Mouse (Mus musculus) heart, adult 9 months (tissue): ENCODE measurements around the gene Vrk2.
A peak's percentile ranks its signal among the peaks of the same experiment; 100 is the strongest.

ENCODE experiments used
- DNase-seq, 2 experiments: peaks; one replicate each; pipeline ENCODE4 v3.0.0; 2022; ENCODE audit warnings: low spot score in 2 of 2

Gene Vrk2

DNA sequence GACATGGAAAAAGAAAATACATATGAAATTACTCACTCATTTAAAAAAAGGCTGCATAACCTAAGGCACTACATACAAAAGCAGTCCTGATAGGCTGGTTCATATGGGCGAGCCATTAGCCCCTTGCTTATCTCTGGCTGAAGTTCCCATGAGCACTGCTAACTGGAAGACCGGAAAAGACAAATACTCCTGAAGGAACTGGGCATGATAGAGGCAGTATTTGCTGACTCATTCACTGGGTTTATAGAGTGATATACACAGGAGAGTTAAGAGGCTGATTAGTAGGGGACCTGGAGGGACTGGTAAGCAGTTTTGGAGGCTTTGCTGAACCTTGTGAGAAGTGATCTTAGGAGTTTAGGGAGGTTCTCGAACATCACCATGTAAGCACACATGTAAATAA lies 42.2 kb downstream of the Vrk2 start:
- DNase-seq = no peak

DNA sequence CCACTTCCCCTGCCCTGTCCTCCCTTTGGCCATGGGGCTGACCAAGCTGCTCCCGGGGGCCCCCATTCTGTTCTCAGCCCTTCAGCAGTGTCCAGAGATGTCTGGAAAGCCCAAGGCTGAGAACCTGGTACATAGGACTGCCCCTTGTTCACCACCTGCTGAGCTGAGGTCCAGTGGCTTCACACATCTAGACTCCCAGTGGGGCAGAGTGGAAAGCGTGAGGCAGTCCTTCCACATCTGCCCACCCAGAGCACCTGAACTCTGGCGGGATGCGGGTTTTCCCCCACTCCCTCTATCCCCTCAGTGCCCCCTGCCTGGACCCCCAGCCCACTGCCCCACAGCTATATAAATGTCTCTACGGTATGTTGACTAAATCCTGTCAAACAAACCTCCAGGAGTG lies 56.0 kb downstream of the Vrk2 start:
- DNase-seq = no peak

DNA sequence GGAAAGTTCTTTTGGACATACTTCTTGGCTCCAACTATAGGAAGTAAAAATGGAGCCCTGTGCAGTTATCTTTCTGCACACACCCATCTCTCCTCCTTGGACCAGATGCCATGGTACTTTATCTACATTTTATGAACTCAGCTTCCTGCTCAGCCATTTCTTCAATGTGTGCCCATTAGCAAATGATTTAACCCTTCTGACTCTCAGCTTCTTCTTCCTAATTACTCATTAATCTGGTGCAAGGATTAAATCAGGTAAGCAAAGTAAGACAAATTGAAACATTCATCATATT lies 60.0 kb downstream of the Vrk2 start:
- no peak for DNase-seq

DNA sequence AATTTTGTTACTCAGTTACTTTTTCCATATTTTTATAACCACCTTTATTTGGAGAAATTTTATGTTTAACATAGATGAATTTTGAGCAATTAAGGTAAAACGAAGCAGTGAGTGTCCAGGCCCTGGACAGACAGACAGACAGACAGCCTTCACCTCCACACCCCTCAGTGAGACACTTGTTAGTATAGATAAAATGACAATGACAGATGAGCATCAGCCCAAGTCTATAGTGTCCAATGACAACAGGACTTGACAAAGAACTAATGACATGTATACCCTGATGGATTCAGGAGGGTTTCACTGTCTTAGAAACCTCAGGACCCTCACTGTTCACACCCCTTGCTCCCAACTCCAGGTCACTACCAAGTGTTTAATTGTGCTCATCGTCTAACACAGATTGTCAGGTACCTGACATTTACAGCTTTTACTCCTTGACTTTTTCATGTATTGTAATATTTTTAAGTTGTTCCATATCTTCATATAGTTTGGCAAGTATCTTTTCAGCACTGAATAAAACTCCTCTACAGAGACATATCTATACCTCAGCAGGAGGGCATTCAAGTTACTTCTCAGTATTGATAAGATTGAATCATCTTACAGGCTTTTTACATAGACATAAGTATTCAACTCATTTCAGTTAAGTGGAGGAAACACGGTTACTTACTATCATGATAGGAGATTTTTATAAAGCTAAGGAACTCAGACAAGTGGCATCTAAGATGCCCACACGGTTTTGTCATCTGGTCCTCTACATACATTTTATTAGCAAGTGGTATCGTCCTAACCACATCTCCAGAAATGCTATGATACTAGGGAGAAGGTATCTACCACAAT lies 60.6 kb downstream of the Vrk2 start:
- no peak for DNase-seq

DNA sequence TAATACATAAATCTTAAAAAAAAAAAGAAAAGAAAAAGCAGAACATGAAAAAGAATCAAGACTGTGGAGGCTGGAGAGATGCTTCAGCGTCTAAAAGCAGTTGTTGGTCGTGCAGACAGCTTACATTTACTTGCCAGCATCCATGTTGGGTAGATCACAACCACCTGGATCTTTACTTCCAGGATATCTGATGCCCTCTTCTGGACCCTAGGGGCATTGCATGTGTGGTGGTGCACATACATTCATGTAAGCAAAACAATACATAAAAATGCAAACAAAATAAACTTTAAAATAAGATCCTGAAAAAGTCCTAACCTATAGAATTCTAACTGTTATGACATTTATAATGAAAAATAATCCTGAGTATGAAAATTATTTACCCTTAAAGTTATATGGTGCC lies 66.9 kb downstream of the Vrk2 start:
- no peak for DNase-seq

DNA sequence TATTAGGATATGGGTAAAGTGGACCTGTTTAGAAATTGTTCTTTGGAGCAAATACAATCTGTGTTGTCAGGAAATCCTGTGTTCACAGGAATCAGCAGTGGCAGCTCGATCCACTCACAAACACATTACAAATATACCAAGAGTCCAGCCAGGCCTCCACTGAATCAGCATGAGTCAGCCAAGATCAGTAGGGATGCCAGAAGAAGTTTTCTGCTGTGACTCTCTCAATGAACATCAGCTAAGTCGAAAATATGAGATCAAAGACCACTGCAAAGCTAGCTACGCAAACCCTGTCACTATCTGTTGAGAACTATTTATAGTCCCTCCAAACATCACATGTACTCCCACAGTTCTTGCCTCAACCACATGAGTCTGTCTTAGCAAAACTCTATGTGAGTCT lies 74.8 kb downstream of the Vrk2 start:
- DNase-seq = no peak

DNA sequence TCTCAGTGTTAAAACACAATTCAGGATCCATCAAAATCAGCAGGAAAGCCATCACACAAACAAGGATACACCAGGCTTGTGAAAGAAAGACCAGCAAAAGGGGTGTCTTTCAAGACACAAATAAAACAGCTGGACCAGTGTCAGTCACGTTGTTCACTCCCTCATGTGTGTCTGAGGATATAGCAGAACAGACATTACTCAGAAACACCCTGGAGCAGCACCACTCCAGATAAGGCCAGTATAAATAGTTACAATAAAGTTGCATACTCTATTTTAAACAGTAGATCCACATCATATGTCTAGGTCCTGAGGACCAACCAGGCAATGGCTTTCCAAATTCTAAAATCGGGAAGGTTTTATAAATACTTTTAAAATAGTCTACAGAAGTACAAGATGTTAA lies 77.7 kb downstream of the Vrk2 start:
- DNase-seq = no peak

DNA sequence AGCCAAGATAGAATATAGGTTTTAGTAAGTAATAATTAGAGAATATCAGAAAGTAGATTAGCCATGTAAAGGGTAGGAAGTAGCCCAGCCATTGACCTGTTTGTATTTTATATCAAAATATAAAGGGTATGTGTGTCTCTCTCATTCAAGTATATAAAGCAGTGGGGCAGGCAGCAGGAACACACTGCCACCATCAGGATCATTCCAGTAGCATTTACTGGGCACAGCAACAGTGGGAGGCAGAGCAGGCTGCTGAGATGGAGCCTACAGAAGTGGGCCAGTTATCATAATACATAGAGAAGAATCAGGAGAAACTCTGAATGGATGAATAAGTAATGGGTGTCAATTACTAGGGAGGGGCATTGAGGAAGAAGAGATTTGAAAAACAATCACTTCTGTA lies 80.1 kb downstream of the Vrk2 start:
- DNase-seq = no peak

DNA sequence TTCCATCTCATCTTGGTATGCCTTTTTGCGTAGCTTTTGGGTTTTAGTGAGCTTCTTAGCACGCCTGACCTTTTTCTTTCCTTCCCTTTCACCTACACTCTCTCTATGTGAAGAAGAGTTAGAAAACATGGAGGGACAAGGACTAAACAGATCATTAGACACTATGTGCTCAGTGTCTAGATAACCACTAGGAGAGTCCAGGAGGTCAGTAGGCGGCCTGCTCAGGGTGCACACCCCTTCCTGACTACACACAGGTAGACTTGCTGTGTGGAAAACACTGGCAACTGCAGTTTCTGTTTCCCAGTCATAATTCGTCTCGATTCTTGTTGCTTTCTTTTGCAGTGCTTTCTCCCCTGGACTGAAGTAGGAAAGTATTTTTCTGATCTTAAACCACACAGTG lies 97.8 kb downstream of the Vrk2 start:
- DNase-seq = no peak

DNA sequence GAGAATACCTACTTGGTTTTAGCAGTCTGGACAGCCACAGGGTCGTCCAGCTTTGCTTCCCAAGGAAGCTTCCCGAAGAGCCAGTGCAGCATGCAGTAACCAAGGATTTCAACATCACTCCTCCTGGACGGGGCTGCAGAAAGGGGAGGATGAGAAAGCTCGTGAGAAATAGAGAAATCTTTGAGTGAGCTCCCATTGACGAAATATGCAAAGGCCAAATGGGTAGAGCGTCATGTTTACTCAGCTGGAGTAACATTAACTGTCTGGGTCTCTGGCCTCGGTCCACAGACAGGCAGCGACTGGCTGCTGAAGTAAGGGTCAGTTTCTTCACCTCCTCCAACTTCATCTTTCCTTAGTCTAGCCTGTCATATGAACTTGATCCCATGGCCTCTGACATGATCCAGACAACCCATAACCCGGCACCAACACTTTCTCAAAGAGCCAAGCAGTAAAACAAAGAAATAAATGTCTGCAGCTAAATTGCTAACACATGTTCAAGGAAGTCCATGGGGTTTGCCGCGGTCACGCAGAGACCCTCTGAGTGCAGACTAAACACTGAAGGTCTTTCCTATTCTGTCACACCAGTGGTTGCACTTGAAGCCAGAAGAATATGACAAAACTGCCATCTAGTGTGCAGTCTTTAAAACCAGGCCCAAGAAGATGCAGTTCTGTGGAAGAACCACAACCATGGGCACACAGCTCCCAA lies 103.9 kb downstream of the Vrk2 start:
- DNase-seq = peak; percentile 58 to 59

DNA sequence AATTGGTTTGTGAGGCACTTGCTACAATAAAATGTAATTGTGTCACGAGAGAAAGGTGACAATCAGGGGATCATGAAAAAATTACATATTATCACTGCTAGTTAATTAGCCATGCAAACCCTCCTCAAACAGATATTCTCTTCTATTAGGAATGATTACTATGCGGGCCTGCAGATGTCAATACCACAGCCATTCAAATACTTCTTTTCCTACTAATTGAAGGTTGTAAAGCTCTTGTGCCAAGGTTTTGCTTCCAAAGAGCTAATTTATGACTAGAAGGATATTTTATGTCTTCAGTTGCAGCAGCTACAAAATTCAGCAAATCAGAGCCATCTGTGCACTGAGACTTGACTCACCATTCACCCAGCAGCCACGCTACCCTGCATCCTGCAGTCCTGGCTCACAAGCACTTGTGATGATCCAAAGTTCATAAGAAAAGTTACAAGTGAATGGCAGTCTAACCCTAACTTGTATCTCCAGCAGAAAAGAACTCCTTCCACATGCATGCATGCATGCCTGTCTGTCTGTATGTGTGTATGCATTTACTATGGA lies 112.0 kb downstream of the Vrk2 start:
- no peak for DNase-seq

DNA sequence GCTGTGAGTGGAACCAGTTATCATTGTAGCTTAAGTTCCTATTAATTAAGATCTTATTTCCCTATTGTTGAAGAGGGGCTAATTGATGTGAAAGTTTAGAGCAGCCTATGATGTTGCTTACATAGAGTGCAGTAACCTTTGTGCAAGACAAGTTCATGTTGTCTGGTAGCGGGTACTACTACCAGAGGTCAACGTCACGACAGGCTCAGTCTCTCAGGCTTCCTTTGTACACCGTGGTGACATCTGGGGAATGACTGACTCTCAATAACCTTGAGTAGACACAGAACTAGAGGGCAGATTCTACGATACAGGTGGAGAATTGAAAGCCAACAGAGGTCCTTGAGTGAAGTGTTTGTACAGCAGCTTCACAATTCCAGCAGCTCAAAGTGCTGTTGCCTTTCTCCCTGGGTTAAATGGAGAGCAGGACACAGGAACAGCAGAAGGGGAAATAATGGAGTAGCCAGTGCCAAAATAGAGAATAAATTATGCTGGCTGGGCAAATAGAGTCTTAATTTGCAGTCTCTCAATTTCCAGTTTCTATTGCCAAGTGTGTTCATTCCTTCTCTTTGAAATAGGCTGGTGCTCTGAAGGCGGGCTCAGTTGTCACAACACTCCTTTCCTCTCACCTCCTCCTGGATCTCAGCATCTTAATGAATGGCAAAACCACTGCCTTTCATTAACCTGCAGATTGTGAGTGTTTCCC lies 116.6 kb downstream of the Vrk2 start:
- DNase-seq = no peak

DNA sequence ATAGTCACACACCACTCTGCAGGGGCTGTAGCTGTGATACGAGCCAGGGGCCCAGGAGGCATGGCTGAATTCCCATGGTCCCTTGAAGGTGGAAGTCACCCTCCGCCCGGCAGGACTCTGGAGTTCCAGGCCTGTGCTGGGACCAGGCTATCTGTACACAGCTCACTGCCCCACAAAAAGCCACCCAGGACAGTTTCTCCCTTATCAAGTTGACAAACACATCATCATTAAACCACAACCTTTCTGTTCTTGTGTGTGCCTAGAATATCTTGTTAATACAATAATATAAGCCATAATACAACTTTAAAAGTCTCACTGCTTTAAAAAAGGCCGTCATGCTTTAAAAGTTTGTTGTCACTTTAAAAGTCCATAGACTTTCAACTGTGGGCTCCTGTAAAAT lies 139.7 kb downstream of the Vrk2 start:
- DNase-seq = no peak

DNA sequence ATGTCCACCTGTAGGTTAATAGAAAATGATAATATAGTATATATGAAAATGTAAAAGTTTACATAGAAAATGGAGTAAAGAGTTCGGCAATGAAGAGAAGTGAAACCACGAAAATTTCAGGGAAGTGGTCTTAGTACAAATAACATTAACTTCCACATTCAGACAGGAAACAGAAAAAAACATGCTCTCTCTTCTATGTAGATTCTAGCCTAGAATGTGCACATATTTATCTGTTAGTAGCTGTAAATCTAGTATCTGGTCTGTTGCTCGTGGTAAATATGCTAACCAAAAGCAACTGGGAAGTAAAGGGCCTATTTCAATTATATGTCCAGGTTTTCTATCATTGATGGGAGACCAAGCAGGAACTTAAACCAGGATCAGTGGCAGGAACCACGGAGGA lies 141.1 kb downstream of the Vrk2 start:
- no peak for DNase-seq

DNA sequence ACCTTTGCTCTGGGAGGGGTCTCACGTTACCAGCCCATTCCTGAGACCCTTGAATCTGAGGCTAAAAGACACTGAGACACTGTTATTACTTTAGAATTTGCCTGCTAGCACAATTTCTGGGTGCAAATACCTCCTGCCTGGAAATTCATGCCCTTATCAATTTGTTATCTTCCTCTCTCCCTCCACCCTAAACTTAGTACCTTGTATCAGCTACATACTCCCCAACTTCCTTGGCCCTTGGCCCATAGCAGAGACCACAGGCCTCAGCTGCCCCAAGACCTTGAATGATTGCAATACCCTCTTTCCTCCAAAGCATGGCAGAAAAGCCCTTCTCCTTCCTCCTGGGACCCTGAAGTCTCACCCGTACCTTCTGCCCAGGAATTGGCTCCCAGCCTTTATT lies 142.6 kb downstream of the Vrk2 start:
- DNase-seq = no peak

DNA sequence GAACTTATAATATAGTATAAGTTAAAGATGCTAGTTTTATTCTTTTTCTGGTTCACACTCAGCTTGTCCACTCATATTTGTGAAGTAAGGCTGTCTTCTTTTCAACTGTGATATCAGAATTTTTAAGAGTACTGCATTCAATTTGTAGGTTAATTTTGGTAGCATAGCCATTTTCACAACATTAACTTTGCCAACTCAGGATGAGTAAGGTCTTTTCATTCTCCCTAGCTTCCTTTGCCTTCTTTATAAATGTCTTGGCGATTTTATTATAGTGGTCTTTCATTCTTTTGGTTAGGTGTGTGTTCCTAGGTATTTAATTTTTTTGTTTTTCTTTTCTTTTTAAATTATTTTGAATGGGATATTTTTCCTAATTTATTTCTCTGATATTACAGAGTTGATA lies 143.2 kb downstream of the Vrk2 start:
- no peak for DNase-seq

DNA sequence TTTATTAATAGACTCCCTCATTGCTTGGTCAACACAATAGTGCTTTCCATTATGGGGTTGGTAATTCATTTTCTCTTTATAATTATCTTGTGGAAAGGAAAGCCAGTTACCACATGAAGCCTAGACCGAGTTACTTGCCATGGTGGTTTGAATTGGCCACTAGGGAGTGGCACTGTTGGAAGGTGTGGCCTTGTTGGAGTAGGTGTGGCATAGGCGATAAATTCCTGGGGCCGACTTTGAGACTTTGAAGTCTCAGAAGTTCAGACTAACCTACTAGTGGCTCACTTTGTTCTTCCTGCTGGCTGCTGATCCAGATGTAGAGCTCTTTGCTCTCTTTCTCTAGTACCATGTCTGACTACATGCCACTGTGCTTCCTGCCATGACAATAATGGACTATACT lies 144.0 kb downstream of the Vrk2 start:
- no peak for DNase-seq

DNA sequence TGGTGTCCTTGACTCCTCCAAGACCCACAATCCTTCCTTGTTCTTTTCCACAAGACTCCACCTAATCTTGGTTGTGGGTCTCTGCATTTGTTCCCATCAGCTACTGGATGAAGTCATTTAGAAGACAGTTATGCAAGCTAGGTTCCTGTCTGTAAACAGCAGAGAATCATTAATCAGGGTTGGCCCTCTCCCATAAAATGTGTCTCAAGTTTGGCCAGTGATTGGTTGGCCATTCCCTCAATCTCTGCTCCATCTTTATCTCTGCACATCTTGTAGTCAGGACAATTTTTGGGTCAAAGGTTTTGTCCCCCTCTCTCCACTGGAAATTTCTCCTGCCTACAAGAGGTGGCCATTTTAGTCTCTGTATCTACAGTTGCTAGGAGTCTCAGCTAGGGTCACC lies 149.4 kb downstream of the Vrk2 start:
- DNase-seq = no peak

DNA sequence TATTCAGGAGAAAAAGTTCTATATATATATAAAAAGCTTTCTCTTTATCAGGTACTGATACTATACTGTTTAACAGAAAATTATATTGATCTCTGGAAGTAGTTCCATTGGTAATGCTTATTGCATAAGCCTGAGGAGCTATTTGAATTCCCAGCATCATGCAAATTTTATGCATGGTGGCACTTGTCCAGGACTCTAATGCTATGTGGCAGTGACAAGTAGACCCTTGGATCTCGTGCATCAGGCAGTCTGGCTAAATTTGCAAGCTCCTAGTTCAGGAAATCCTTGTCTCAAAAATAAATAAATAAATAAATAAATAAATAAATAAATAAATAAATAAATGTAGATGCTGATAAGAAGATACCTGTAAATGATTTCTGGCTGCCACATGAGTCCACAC lies 152.7 kb downstream of the Vrk2 start:
- DNase-seq = no peak

DNA sequence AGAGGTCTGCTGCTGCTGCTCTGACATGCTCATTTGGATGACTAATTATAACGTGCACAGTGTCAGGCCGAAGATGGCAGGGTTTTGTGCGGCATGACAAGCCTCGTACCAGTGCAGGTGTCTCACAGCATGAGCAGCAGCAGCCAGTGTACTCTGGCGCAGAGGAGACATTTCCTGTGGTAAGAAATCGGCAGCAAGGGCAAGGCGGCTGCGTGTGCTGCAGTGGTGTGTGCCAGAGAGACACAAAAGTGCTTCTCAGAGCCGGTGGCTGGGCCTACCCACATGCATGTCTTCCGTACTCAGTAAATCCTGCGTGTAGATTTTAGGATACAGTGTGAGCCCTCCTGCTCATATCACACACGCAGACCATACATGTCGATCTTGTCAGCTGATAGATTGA lies 156.0 kb downstream of the Vrk2 start:
- no peak for DNase-seq

DNA sequence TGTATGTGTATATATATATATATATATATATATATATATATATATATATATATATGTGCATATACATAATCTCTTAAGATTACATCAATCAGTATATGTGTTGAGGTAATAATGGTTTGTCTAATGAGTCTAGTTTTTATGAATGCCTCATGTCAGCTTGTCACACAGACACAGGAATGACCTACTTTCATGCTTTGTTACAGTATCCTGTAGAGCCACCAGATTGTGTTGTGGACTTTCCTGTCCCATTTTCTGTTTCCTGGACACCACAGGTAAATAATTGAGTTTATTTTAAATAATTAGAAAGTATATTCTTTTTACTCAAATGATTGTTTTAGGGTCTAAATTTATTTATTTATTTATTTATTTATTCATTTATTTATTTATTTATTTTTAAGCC lies 159.6 kb downstream of the Vrk2 start:
- no peak for DNase-seq

DNA sequence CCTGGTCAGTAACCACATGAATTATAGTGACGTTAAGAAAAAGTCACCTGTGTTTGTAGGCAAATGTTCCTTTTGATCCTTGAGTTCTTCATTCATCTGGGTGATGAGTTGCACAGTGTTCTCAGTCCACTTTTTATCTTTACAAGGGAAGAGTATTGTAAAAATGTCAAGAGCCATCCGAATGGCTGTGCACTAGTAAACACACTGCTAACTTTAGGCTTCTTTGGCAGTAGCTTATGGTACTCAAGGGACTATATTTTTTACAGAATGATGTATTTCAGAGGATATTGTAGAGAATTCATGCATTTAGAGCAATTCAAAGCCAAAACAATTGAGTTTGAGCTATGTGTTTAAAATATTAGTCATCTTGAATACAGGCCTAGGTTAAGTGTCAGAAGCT lies 172.3 kb downstream of the Vrk2 start:
- DNase-seq = no peak
